Mouse (Mus musculus) layer of hippocampus, postnatal 14 days (tissue): ENCODE results near the gene Efhd2. TPM values are rescaled to one million over a fixed set of nuclear protein-coding genes. Genes with fewer than 3 reads are reported as not detected.
A peak's percentile ranks its signal among the peaks of the same experiment; 100 is the strongest.

Experiments
- DNase-seq, 2 experiments: peaks; one replicate each; pipeline ENCODE4 v3.0.0; 2021 to 2022; ENCODE audit warnings: low spot score in 2 of 2, mixed read lengths in 1 of 2
- total RNA-seq, 2 experiments: library from RNA; stranded (reverse); gene quantifications; 2 replicates each; pipeline ENCODE4 v1.2.3; 2021

The Efhd2 gene
- total RNA-seq, 2 experiments from 2014 or later, result 55.2 to 60.4 TPM

GRCm38 (mm10) chr4:141810975-141811374 lies 63.7 kb downstream of the Efhd2 start:
- no peak for DNase-seq

- peak; percentile 28 to 48 for DNase-seq
These were observed 64.8 kb downstream of the Efhd2 start for GRCm38 (mm10) chr4:141809850-141810464.

Other genes with a start within 250 kb of the Efhd2 start
- gene Plekhm2, start 210.0 kb downstream of the Efhd2 start, total RNA-seq, result 10 to 100 TPM; 47.8 to 55.4 TPM
- gene Rsc1a1, start 189.3 kb downstream of the Efhd2 start, total RNA-seq, result under 1 TPM in 1 of 2 experiments, not detected in 1; 0.79 TPM
- gene Ddi2, start 151.5 kb downstream of the Efhd2 start, total RNA-seq, result 10 to 100 TPM; 29.4 to 34.0 TPM
- not detected for gene Agmat, start 128.2 kb downstream of the Efhd2 start, total RNA-seq
- 10 to 100 TPM; 29.4 to 33.3 TPM for gene Dnajc16, start 84.0 kb downstream of the Efhd2 start, total RNA-seq
- 10 to 100 TPM; 23.1 to 23.3 TPM for gene Casp9, start 81.3 kb downstream of the Efhd2 start, total RNA-seq
- gene Cela2a, start 48.8 kb downstream of the Efhd2 start, total RNA-seq, result not detected
- gene Ctrc, start 28.6 kb downstream of the Efhd2 start, total RNA-seq, result not detected
- 1 to 10 TPM; 3.9 to 5.1 TPM for gene Fhad1, start 140.2 kb upstream of the Efhd2 start, total RNA-seq
- 1 to 10 TPM; 6.8 to 7.5 TPM for gene Tmem51, start 209.4 kb upstream of the Efhd2 start, total RNA-seq